Mouse (Mus musculus): ENCODE results near the gene Amd1. TPM values are rescaled to one million over a fixed set of nuclear protein-coding genes. Genes with fewer than 3 reads are reported as not detected.

Gene Amd1
- polyA plus RNA-seq (2017; shearing (Covaris generic)) = 86.3 TPM

DNA sequence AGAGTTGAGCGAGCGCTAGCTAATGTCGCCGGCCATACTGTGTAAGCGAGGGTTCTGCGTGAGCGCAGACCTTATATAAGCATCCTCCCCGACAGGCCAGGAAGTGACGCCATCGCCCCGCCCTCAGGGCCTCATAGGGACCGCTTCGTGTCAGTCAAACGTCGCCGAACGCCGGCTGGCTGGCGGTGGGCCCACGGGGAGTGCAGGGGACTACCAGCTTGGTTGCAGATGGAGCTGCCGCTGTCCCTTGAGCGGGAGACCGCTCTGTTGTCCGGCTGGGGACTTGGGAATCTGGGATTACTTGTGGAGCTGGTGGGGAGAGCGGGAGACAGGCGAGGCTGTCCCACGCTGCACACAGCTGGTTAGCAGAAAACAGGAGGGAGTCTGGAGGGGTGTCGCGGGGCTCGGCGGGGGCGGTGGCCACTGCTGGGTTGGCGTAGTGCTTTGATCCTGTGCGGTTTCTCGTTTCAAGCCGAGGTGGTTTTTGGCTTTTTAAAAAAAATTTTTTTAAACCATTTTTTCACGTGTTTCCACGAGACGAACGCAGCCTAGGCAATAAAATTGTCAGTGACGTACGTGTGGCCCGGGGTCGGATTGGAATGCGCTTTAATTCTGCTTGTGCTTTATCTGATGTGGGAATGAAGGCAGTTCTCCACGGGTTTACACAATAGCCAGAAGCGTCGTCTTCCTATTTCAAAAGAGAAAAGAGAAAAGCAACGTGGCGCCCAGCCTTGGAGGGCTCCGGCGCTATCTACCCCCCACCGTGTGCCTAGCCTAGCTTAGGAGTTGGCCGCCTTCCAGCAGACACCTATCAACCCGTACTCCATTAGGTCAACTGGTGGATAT lies at the start of gene Amd1:
TSS of gene Amd1 (minus strand) at position 47 of the 846 bp plus-strand sequence.

DNA sequence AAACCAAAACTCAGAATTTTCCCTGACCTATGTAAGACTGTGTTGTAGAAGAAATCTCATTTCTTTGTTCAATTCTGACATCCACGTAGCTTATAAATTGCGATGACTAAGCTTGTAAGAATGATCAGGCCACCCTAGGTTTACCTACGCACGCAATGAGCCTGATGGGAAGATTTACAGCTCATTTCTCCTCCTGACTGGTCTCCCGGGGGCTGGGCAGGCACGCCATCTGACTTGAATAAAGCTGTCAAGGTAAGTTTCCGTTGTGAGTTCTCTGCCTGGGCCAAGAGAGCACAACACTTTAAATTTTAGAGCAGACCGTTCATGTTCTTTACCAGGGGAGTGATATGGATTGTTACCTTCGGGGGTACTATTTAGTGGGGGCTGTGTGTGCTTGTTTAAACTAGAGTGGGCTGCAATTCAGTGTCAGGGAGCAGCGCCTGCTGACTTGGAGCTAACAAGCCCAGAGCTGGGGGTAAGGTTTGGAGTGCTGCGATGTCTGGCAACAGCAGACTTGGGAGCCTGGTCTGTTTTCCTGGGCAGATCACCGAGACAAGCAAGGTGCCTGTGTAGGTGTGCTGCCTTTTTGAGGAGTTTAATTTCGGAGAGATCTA lies 37.5 kb upstream of the Amd1 start, which contains the start of gene Cdk19:
TSS of gene Cdk19 (plus strand) at position 214 of the 614 bp plus-strand sequence.

DNA sequence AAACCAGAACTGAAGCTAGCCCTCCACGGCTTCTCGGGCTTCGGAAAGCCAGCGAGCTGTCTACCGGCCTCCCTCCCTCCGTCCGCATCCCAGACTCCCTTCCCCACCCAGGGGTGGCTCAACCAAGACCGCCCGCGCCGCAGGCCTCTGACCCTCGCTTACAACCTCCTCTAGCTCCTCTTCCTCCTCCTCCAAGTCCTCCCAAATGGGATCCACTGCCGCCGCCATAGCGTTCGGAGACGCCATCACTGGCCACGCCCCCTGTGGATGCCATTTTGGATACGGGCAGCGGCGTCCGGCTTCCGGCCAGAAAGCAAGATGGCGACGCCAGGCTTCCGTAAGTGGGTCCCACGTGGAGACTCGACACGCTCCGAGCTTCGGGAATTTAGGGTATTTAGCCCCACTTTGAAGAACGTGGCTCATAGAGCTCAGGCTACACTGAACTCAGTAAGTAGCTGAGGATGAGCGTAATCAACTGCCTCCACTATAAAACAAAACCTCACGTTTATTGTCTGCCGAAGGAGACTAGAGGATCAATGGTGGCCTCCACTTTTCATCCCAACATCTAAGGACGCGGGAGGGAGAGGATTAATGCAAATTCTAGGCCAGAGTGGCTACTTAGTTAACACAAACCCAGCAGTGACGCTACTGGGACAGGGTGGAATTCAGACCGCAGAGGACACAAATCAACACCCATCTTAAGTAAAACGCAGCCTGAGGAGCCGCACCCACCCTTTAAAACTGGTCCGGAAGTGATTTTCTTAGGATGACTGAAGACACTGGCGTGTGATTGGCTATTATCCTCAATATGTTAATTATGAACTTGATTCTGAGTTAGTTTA lies 44.4 kb downstream of the Amd1 start, which contains the start of gene Gtf3c6:
TSS of gene Gtf3c6 (minus strand) at position 695 of the 842 bp plus-strand sequence.

DNA sequence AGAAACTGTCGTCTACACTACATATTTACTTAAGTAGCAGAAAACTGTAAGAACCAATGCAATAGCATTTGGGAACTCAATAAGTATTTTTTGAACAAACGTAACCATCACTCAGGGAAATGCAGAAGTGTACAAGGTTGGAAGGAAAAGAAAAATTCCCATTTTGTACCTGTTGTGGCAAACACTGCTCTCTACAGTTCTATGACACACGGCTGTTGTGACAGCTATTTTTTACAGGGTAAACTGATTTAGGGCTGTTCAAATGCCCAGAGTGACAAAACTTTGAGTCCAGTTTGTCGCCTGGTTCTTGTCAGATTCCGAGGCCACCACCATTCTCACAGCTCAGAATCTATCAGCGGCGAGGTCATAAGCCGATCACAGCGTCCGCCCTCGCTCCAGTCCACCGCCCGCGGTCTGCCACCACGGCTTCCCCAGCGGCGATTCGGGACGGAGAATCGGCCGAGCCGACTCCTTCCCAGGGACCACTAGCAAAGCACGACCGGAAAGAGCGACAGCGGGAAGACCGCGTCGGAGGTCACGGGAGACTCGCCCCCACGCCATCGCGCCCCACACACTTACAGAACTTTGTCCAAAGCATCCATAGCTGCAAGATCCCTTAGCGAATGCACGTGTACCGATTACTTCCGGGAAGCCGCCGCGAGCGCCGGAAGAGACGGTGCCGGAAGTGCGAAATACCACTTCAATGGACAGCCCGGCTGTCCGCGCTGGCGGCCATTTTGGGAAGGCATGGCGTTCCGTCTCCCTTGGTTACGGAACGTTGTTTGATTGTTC lies 55.4 kb downstream of the Amd1 start, which contains the start of gene Rpf2:
TSS of gene Rpf2 (minus strand) at position 663 of the 792 bp plus-strand sequence.

Other genes starting within 250 kb of the Amd1 start
- 1.1 TPM for gene Slc16a10, start 159.9 kb downstream of the Amd1 start, polyA plus RNA-seq (2017; shearing (Covaris generic))
- gene Rpf2, start 55.1 kb downstream of the Amd1 start, polyA plus RNA-seq (2017; shearing (Covaris generic)) = 67.4 TPM
- 101 TPM for gene Gtf3c6, start 44.1 kb downstream of the Amd1 start, polyA plus RNA-seq (2017; shearing (Covaris generic))
- gene Cdk19, start 37.4 kb upstream of the Amd1 start, polyA plus RNA-seq (2017; shearing (Covaris generic)) = 22.8 TPM

Measured in CD4-positive, CD25-positive, alpha-beta regulatory T cell, adult 9 weeks (primary cell).